Mouse (Mus musculus): ENCODE data around the gene Cops7a. TPM values are rescaled to one million over a fixed set of nuclear protein-coding genes. Genes with fewer than 3 reads are reported as not detected.

The Cops7a gene
- polyA plus RNA-seq (2012; fragmentation: generic; extraction: Trizol): 165 TPM
- long read RNA-seq, experiment 1, transcript Cops7a-202 (8 exons, 1,328 nt): major isoform, 20 of 206 reads
- long read RNA-seq, experiment 1, partial matches to known transcripts: 54 of 206 reads
- long read RNA-seq, experiment 1, other reads (novel, unspliced or antisense): 130 of 206 reads
- long read RNA-seq, experiment 2, transcript Cops7a-201 (8 exons, 1,817 nt): major isoform, 29 of 728 reads
- long read RNA-seq, experiment 2, transcript Cops7a-202 (8 exons, 1,328 nt): minor isoform, 27 of 728 reads
- long read RNA-seq, experiment 2, partial matches to known transcripts: 107 of 728 reads
- long read RNA-seq, experiment 2, other reads (novel, unspliced or antisense): 563 of 728 reads

GRCm38 (mm10) chr6:124965088-124965719, at the start of gene Cops7a:
Cops7a (minus strand) TSS chr6:124965538.
- Histone ChIP-seq H3K4me3 (ENCODE audit: insufficient read depth, poor library complexity, severe bottlenecking) (peak within 1 kb of the TSS; percentile 85), H3K36me3 (ENCODE audit: control insufficient read depth, insufficient read depth) (peaks cover 35% of the 10 kb centered on the region), H3K79me3 (ENCODE audit: low read depth) (peaks cover 26% of the 10 kb centered on the region), H3K79me2 (ENCODE audit: control insufficient read depth, insufficient read depth) (peaks cover 48% of the 10 kb centered on the region), H3K27me3 (ENCODE audit: control insufficient read depth, insufficient read depth, insufficient read length) (no peaks in the 10 kb centered on the region), H3ac (ENCODE audit: control insufficient read depth, insufficient read length, low read depth) (peak within 1 kb of the TSS; percentile 87)
- TF ChIP-seq MYOD1 (IDR thresholded peaks at IDR 0.05; ENCODE audit: control insufficient read depth, insufficient read length, low read depth): no peak
- TF ChIP-seq MAX (IDR thresholded peaks at IDR 0.05): peak; percentile 99
- TF ChIP-seq USF1 (IDR thresholded peaks at IDR 0.05; ENCODE audit: low read depth): peak; percentile 93

- peaks cover 36% of the 10 kb centered on the region for H3K36me3 ChIP-seq (ENCODE audit: control insufficient read depth, insufficient read depth)
- peaks cover 62% of the 10 kb centered on the region for H3K79me2 ChIP-seq (ENCODE audit: control insufficient read depth, insufficient read depth)
- peak overlapping the region; percentile 95 for H3ac ChIP-seq (ENCODE audit: control insufficient read depth, insufficient read length, low read depth)
- no peak for TF ChIP-seq MAX (IDR thresholded peaks at IDR 0.05)
- TF ChIP-seq USF1 (IDR thresholded peaks at IDR 0.05; ENCODE audit: low read depth): no peak
- no peak for TF ChIP-seq CEBPB (IDR thresholded peaks at IDR 0.05; ENCODE audit: low read depth)
- TF ChIP-seq FOSL1 (IDR thresholded peaks at IDR 0.05; ENCODE audit: insufficient read depth, low read length, poor library complexity, severe bottlenecking): no peak
- TF ChIP-seq CTCF (IDR thresholded peaks at IDR 0.05; ENCODE audit: control insufficient read depth, insufficient read depth, insufficient read length): no peak
- no peak for TF ChIP-seq MYOG (IDR thresholded peaks at IDR 0.05; ENCODE audit: control insufficient read depth, extremely low read depth, insufficient read length)
- no peak for TF ChIP-seq MYOD1 (IDR thresholded peaks at IDR 0.05; ENCODE audit: control insufficient read depth, insufficient read length, low read depth)
- H3K79me3 ChIP-seq (ENCODE audit: low read depth): peaks cover 43% of the 10 kb centered on the region
- H3K4me3 ChIP-seq (ENCODE audit: insufficient read depth, poor library complexity, severe bottlenecking): peak overlapping the region; percentile 71
- H3K27me3 ChIP-seq (ENCODE audit: control insufficient read depth, insufficient read depth, insufficient read length): no peaks in the 10 kb centered on the region
These were observed 44.1 kb upstream of the Cops7a start for GRCm38 (mm10) chr6:125009181-125010073.

- Histone ChIP-seq H3K79me2 (ENCODE audit: control insufficient read depth, insufficient read depth) (peaks cover 57% of the 10 kb centered on the region), H3K79me3 (ENCODE audit: low read depth) (peaks cover 43% of the 10 kb centered on the region), H3K27me3 (ENCODE audit: control insufficient read depth, insufficient read depth, insufficient read length) (no peaks in the 10 kb centered on the region), H3K4me3 (ENCODE audit: insufficient read depth, poor library complexity, severe bottlenecking) (peak within 1 kb of the TSS; percentile 71), H3ac (ENCODE audit: control insufficient read depth, insufficient read length, low read depth) (peak within 1 kb of the TSS; percentile 97), H3K36me3 (ENCODE audit: control insufficient read depth, insufficient read depth) (peaks cover 32% of the 10 kb centered on the region)
- TF ChIP-seq FOSL1 (IDR thresholded peaks at IDR 0.05; ENCODE audit: insufficient read depth, low read length, poor library complexity, severe bottlenecking): no peak
- no peak for TF ChIP-seq MYOG (IDR thresholded peaks at IDR 0.05; ENCODE audit: control insufficient read depth, extremely low read depth, insufficient read length)
- no peak for TF ChIP-seq CTCF (IDR thresholded peaks at IDR 0.05; ENCODE audit: control insufficient read depth, insufficient read depth, insufficient read length)
- TF ChIP-seq MYOD1 (IDR thresholded peaks at IDR 0.05; ENCODE audit: control insufficient read depth, insufficient read length, low read depth): no peak
- TF ChIP-seq CEBPB (IDR thresholded peaks at IDR 0.05; ENCODE audit: low read depth): no peak
- no peak for TF ChIP-seq USF1 (IDR thresholded peaks at IDR 0.05; ENCODE audit: low read depth)
- no peak for TF ChIP-seq MAX (IDR thresholded peaks at IDR 0.05)
These were observed 43.6 kb upstream of the Cops7a start, which contains the start of gene Zfp384 for GRCm38 (mm10) chr6:125009129-125009180. Zfp384 (plus strand) TSS chr6:125009145.

GRCm38 (mm10) chr6:125008586-125009128, 43.3 kb upstream of the Cops7a start:
- Histone ChIP-seq H3K27me3 (ENCODE audit: control insufficient read depth, insufficient read depth, insufficient read length) (no peaks in the 10 kb centered on the region), H3K79me3 (ENCODE audit: low read depth) (peaks cover 40% of the 10 kb centered on the region), H3ac (ENCODE audit: control insufficient read depth, insufficient read length, low read depth) (peak overlapping the region; percentile 97), H3K79me2 (ENCODE audit: control insufficient read depth, insufficient read depth) (peaks cover 54% of the 10 kb centered on the region), H3K36me3 (ENCODE audit: control insufficient read depth, insufficient read depth) (peaks cover 29% of the 10 kb centered on the region), H3K4me3 (ENCODE audit: insufficient read depth, poor library complexity, severe bottlenecking) (peak overlapping the region; percentile 71)
- no peak for TF ChIP-seq MYOG (IDR thresholded peaks at IDR 0.05; ENCODE audit: control insufficient read depth, extremely low read depth, insufficient read length)
- TF ChIP-seq CTCF (IDR thresholded peaks at IDR 0.05; ENCODE audit: control insufficient read depth, insufficient read depth, insufficient read length): no peak
- TF ChIP-seq MAX (IDR thresholded peaks at IDR 0.05): peak; percentile 80
- no peak for TF ChIP-seq MYOD1 (IDR thresholded peaks at IDR 0.05; ENCODE audit: control insufficient read depth, insufficient read length, low read depth)
- no peak for TF ChIP-seq CEBPB (IDR thresholded peaks at IDR 0.05; ENCODE audit: low read depth)

GRCm38 (mm10) chr6:125008060-125008459, 42.7 kb upstream of the Cops7a start:
- Histone ChIP-seq H3K79me3 (ENCODE audit: low read depth) (peaks cover 35% of the 10 kb centered on the region), H3K36me3 (ENCODE audit: control insufficient read depth, insufficient read depth) (peaks cover 23% of the 10 kb centered on the region), H3ac (ENCODE audit: control insufficient read depth, insufficient read length, low read depth) (peak overlapping the region; percentile 22), H3K4me3 (ENCODE audit: insufficient read depth, poor library complexity, severe bottlenecking) (peak overlapping the region; percentile 46), H3K27me3 (ENCODE audit: control insufficient read depth, insufficient read depth, insufficient read length) (no peaks in the 10 kb centered on the region), H3K79me2 (ENCODE audit: control insufficient read depth, insufficient read depth) (peaks cover 48% of the 10 kb centered on the region)
- TF ChIP-seq USF1 (IDR thresholded peaks at IDR 0.05; ENCODE audit: low read depth): no peak
- no peak for TF ChIP-seq MYOG (IDR thresholded peaks at IDR 0.05; ENCODE audit: control insufficient read depth, extremely low read depth, insufficient read length)
- no peak for TF ChIP-seq CTCF (IDR thresholded peaks at IDR 0.05; ENCODE audit: control insufficient read depth, insufficient read depth, insufficient read length)
- no peak for TF ChIP-seq FOSL1 (IDR thresholded peaks at IDR 0.05; ENCODE audit: insufficient read depth, low read length, poor library complexity, severe bottlenecking)
- TF ChIP-seq MYOD1 (IDR thresholded peaks at IDR 0.05; ENCODE audit: control insufficient read depth, insufficient read length, low read depth): no peak
- TF ChIP-seq MAX (IDR thresholded peaks at IDR 0.05): no peak
- no peak for TF ChIP-seq CEBPB (IDR thresholded peaks at IDR 0.05; ENCODE audit: low read depth)
